Mouse (Mus musculus) cerebellum, adult 9-10 months (tissue): ENCODE measurements around the gene Spata48.
A peak's percentile ranks its signal among the peaks of the same experiment; 100 is the strongest.

Source experiments
- DNase-seq: peaks from one replicate; pipeline ENCODE4 v3.0.0; 2022

Spata48 gene

DNA sequence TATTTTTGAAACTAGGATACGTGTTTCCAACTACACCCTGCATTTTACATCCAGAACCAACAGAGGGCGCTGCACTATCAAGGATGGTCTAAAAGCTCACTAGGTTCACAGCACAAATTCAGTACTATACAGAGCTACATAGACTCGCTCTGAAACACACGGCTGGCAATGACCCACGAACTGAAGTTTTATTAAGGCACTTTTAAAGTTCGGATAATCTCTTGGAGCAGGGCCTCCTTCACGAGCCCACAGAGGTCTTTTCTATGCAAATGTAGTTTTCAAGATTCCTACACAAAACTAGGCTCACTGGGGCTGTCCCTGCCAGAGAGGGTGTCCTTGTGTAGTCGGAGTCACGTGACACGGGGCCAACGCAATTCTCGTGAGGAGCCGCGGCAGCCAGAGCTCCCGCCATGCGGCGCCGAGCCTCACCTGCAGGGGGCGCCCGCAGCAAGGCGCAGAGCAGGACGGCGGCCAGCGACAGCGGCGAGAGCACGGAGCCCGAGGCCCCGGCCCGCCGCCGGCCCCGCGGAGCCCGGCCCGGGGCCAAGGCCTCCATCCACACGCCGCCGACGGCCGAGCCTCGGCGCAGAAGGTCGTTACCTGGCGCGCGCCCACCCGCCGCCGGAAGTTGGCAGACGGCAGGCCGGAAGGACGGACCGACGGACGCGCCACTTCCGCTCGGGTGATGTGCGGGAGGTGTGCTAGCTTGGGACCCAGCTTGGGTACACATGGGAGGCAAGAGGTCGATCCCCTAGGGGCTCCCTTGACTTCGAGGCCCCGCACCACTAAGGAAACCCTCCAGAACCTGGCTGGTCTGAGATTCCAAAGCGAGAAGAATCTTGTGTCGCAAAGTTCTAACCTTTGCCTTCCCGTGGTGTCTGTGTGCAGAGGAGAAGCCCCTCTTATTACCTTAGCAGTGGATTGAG is at the start of gene Spata48, which contains the start of gene Zpbp:
Spata48 (plus strand) TSS at position 460 of the 926 bp plus-strand sequence.
Zpbp (minus strand) TSS at position 774 of the 926 bp plus-strand sequence.
- DNase-seq: peak; percentile 80

DNA sequence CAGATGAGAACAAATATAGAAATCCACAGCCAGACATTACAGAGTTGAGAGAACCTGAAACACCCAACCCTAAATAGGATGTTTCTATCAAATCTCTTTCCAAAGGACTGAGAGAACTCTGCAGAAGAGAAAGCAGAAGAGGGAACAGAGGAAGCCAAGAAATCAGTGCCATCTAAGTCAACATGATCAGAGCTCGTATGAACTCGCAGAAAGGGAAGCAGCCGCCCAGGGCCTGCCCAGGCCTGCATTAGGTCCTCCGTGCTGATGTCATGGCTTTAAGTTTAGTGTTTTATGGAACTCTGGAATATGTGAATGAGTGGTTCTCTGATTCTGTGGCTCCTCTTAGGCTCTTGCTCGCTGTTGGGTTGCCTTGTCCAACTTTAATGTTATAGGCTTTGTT is 47.7 kb upstream of the Spata48 start:
- DNase-seq: no peak

DNA sequence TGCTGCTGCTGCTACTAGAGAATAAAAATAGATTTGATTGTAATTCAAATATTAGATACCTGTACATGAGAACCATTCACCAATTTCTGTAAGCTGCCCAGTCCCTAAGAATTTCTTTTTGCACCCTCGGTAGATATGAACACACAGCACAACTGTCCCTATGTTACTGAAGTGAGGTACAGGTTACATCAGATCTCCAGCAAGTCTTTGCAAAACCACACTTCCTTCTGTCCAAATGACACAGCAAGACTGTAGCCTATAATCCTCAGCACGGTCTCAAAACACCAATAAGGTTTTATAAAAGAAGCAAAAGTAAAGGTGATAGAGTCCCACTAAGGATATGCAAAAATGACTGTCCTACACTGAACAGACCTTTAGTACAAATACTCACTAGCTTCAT is 44.5 kb upstream of the Spata48 start:
- DNase-seq: no peak

DNA sequence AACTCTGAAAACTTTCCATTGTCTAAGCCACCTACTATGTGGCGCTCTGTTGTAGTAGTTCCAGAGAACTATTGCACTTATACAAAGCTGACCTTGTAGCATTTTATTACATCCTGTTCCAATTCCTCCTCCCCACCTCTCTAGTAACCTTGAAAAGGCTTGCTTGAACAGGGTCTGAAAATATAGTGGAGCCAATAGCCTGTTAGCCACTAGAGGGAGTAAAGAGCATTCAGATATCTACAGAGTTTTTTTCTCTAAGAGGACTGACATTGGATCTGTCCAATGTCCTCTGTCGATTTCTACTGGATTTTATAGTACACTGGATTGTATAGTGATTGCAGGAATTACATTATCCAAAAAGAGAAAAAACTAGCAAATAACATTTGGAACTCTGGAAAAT is 6.9 kb upstream of the Spata48 start:
- no peak for DNase-seq

DNA sequence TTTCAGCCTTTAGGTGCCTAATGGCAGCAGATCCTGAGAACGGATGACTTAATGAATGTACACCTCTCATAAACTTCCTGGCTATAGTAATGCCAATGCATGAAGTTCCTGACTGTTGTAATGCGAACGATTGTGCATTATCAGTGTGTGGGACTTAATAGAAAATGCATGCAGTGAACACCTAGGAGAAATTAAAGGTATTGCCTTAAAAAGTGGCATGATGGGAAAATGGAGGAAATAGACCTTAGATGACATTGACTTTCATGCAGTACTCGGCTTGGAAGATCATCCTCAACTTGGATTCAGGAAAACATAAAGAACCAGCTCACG is 632 bp downstream of the Spata48 start:
- no peak for DNase-seq

DNA sequence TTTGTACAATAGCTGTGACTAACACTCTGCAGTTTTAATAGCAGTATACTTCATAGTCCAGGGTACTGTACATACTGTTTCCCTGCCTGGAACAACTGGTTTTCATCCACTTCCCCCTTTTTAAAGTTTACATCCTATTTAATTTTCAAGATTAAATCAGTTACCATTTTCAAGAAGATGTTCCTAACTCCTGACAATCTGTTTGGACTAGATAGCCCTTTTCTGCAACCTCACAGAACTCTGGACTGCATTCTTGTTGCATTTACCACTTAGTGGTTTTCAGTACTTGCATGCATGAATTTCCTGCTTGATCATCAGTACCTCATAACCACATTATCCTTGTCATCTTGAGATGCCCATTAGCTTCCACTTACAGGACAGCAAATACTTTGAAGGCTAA is 7.0 kb downstream of the Spata48 start:
- DNase-seq: no peak

DNA sequence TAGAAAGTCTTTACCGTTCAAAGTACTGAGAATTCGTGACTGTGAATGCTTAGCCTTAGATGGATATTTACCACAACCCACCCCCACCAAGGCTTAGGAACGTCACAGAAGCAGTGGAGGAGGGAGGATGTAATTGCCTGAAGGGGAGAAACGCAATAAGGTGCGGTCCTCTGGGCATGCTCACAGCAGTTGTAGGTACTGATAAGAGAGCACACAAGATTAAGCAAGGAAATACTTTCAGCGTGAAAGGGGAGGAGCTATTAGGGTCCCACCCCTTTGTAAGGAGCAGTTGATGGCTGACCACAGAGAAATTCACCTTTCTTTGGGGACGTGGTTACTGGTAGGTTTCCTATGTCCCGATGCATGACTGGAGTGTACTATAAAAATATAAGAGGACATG is 22.5 kb downstream of the Spata48 start:
- no peak for DNase-seq

DNA sequence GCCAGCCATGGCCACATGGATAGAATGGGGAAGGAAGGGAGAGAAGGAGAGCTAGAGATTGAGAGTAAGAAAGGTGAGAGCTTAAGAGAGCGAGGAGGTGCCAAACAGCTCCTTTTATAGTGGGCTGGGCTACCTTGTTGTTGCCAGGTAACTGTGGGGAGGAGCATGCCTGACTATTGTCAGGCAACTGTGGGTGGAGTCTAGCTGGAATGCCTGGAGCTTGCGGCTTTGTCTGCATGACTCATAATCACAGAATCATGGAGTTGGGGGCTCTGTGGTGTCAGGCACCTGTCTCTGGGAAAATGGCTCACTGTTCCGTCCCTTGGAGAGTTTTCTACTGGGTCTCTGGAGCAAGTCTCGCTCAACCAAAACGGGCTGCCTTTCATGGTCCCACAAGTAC is 30.1 kb downstream of the Spata48 start:
- DNase-seq: no peak

DNA sequence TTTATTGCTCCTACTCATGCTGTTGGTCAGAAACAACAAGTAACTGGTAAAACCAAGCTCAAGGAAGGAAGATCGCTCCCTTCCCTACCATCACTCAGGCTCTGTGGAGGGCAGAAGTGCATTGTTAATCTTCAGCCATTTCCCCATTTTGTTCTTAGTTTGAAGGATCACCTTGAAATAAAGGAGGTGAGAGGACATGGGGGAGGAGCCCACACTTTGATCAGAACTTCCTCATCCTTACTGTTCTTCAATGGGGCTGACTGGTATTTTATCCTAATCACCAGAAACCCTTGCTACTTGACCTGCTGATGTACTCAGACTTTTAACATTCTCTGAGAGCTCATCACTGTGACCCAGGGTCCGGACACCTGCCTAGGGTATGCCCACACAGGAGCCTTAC is 33.8 kb downstream of the Spata48 start:
- DNase-seq: no peak

DNA sequence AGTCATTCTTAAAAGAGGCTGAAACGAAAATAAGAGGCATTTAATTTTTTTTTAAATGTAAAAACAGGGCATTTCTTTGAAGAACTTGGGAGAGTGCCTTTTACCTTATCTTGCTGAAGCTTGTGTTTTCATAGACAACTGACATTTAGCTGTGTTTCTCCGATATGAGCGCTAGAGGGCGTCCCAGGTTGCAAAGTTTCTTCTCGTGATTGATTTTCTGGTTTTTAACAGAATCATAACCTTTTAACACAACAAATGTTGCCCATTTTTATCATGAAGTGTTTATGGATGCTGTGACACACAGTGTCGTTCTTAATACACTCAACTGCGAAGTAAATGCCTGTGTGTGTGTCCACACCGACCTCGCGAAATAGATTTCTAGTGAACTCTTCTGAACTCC is 38.0 kb downstream of the Spata48 start:
- no peak for DNase-seq

DNA sequence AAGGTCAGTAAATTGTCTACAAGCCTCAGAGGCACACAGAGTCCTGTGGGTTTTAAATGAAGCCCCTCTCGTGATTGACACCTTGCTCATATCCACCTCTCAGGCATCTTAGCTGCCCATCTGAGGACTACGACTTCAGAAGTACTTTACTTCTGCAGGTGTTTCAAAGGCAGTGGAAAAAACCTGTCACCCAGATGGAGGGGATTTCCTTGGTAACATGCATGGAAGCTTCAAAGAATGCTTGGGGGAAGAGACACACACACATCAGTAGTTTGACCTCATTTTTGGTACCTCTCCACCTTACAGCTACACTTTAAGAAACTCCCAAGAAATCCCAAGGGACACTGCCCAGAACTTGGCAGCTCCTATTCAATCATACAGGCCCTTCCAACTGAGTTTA is 44.3 kb downstream of the Spata48 start:
- DNase-seq: no peak

DNA sequence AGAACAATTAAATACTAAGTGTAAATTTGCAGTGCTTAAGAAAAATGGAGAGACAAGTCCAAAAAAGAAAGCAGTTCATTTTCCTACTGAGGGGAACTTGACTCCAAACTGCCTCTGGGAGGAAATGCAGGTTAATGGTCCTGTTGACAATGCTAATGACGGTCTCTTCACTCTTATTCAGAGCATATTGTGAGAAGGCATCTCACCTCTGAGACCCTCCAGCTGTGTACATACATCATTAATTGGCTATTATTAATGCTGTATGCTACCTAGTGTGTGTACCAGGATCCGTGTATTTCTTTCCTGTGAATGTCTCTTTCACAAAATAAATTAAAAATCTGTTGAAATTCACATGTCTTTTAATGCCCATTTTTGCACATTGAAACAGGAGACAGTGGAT is 47.5 kb downstream of the Spata48 start:
- no peak for DNase-seq

DNA sequence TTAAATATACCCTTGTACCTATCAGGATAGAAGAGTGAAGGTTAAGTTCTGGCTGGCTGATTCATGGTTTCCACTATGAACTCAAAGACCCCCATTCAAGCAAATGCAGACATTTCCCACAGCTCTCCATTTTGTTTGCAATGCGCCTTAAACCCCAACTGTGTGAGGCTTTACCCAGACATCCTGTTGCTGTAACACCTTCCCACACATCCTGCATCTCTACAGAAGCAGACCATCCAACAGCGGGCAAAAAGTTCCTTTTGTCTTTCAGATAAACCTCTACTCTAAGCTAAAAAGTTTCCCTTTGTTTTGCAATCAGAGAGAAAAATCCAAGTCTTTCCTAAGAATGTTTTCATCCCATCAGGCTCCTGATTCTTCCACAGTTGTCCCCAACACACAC is 50.2 kb downstream of the Spata48 start:
- no peak for DNase-seq

DNA sequence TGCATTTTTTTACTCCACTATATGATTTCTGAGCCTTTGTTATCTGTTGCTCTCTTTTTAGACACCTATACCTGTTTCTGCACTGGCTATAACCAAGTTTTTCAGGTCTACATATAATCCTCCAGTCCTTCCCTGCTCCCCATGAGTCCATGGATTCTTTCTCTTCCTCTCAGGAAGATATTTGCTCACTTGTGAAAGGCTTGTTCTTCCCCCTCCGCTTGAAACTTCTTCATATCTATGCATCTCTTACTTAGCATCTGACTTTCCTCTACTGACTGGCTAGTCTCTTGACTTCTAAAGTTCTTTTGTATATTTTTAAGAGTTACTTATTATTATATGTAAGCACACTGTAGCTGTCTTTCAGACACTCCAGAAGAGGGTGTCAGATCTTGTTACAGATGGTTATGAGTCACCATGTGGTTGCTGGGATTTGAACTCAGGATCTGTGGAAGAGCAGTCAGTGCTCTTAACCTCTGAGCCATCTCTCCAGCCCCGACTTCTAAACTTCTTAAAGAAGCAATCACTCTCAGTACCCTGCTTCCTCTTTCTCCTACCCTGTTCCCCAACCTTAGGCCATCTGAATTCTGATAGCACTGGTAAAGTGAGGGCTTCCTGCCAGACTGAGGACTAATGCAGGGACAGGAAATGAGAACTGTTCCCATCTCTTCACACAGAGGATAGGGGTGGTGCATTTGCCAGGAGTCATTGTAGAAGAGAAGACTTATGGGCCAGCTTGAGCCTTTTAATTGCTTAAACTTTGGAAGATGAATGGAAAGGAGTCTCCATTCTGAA is 51.3 kb downstream of the Spata48 start:
- DNase-seq: no peak

DNA sequence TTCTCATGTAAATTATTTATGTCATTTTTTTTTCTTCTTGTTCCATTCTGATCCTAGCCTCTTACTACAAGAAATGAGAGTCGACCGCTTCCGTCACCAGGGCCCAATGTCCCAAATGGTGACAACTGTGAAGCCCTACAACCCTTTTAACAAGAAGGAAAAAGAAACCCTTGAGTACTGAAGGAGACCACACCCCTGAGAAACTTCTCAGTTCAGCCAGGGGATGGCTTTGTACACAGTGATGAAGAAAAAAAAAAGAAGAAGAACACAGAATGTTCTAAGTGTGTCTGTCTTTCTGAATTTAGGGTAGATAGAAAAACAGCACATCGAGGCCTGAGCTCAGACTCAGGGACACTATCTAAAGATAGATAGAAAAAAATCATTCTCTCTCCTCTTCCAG is 53.0 kb downstream of the Spata48 start:
- no peak for DNase-seq

DNA sequence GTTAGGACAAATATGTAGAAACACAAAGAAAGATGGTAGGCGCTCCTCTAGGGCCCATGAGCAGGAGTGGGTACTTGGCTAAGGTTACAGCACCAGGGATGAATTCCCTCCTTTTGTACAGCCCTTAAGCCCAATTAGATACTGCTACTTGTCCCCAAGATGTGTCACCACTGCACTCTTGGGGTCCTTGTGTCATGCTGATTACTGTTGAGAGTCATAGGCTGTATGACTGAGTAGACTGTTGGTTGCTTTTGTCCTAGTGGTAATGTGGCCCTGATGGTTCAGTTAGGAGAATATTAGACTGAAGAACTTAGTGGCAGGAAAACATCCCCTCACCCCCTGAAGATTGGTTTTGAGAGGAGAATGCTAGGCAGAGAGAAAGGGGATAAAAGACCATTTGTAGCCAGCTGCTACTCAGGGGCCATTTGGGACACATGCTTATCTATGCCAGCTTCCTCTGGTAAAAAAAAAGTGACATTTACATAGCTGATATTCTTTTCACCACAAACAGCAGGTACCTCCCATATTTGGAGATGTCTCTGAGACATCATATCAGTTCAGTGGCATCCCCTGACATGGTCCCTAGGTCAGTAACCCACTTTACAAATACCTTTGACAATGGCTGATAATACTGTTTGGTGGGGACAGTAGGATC is 56.0 kb downstream of the Spata48 start:
- DNase-seq: no peak

DNA sequence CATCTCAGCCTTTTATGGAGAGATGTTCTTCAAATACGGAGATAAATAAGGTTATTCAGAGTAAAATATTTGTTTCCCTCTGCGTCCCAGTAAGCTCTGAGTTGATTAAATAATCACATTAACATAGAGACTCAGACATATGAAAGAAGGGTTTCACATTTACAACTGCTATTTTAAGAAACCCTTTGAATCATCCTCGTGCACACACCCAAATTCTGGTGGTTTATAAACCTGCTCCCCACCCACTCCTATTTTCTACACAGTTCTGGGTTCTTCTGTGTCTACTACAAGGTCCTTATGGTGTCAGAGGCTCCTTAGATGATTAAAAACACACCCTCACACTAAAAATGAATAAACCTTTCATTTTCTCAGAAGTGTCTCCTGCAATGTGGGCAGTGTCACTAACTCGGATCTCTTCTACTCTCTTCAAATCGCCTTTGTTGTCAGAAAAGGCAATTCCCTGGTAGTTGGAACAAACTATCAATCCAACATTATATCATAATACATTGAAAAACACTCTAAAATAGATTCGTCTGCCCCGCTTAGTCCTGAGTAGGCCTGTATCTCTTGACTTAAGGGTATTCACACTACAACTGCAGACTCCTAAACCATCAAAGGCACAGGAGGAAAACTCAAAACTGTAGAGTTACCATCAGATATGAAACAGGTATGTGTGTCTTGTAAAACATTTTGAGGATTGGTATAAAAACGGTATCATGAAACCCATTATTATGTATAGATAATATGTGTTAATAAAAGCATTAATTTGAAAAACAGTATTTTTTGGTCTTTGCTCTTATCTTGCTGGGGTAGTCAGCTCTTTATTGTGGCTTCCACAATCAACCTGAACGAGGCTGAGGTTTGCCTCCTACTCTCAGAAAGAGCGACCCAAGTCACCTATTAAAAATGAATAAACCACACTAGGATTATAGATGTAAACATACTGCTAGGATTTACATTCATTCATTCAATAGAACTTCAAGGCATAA is 57.7 kb downstream of the Spata48 start:
- no peak for DNase-seq

DNA sequence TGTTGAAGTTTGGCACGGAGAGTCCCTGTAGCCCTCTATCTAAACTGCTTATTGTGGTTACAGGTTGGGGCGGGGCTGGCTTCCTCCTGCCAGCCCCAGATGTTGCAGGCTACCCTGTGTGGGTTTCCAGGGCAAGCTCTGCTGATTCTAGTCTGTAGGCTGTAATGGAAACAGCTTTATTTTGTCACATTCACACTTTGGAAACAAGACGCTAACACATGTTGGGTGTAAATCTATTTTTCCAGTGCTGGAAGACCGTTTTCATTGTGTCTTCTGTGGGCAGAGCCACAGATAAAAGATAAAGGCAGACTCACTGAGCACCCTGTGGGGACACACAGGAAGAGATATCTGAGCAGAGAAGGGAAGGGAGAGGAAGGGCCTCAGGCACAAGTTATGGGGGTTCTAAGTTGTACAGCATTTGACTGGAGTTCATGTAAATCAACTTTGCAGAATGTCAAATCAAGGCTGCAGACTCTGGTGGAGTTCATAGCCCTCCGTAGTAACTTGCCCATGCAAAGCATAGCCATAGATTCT is 60.1 kb downstream of the Spata48 start:
- DNase-seq: no peak

DNA sequence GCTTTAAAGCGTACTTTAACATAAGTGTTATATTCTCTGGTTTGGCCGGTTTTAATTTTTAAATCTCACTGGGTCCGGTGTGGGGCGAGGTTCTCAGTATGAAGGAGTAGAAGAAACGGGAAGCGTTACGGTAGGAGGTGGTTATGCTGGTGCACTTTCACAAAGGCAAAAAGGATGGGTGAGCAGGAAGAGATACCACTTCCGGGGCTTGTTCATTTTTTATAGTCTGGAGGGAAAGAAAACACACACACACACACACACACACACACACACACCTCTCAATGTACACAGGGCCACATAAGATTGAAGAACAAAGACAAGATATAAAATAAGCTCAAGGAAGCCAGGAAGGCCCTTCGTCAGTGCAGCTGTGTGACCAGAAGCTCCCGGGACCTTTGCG is 66.9 kb downstream of the Spata48 start:
- no peak for DNase-seq

DNA sequence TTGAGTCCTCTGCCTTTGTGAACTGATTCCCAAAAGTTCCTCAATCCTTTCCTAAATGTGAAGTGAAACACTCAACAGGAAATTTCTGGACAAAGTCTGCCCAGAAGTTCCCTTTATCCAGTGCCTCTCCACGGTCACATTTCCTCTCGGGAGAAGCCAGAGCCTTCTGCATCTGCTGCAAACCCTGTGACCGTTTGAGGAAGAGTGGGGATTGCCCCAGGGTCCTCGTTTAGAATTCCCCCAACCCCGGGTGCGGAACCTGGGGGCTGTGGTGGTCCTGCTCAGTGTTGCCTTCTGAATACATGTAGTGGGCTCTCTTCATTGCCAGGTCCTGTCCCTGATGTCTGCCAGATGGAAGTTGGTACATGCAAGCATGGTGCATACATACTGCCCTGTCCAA is 67.3 kb downstream of the Spata48 start:
- no peak for DNase-seq

DNA sequence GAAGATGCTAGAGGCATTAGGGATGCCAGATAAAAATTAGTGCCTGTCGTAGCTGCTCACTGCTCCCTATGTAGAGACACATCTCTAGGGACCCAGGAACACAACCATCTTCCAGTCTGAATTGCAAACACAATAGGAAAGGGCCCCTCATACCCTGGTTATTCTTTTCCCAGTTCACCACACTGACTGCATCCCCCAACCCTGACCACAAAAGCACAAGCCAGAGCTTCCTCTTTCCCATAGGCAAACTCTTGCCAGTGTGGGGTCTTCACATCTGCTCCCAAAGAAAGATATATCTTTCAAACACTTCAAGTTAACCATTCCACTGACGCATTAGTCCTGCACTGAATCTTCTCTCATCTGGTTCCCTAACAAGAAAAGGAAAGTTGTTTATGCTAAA is 68.2 kb downstream of the Spata48 start:
- DNase-seq: no peak

DNA sequence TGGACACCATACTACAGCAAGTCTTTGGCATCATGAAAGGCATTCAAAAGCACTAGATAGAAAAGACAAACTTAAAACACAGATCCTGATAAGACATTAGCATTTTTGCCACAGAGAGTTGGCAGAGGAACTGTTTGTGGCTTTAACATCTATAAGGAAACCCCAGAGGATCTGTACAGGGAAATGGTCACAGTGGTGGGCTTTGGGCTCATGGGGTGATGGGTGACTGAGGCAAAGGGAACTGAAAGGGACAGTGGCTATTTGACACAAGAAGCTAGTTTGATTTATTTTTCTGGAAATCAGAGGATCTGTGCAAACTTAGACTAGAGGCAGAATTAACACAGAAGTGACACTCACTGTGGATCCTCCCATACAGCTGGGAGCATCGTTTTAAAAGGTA is 74.4 kb downstream of the Spata48 start:
- DNase-seq: no peak
